Mouse (Mus musculus) kidney, postnatal 25 days (tissue): Measurements from ENCODE around the gene Ctcfl.
A peak's percentile ranks its signal among the peaks of the same experiment; 100 is the strongest.

Experiments used
- DNase-seq, 2 experiments: peaks; one replicate each; pipeline ENCODE4 v3.0.0; 2021; ENCODE audit warnings: mixed read lengths in 2 of 2

Gene Ctcfl

GRCm38 (mm10) chr2:173119023-173119944 is at the start of gene Ctcfl:
TSS of gene Ctcfl (minus strand) at chr2:173119525.
- DNase-seq, result no peak

- DNase-seq, result peak in 1 of 2 experiments; percentile 46
Measured at GRCm38 (mm10) chr2:173168411-173168851, 49.1 kb upstream of the Ctcfl start.

GRCm38 (mm10) chr2:173165357-173165756 is 46.0 kb upstream of the Ctcfl start:
- DNase-seq, result no peak

- peak; percentile 61 to 87 for DNase-seq
Measured at GRCm38 (mm10) chr2:173164946-173165345, 45.6 kb upstream of the Ctcfl start.

GRCm38 (mm10) chr2:173164358-173164757 is 45.0 kb upstream of the Ctcfl start:
- DNase-seq, result peak; percentile 78 to 87

GRCm38 (mm10) chr2:173163380-173163779 is 44.1 kb upstream of the Ctcfl start:
- peak; percentile 61 to 91 for DNase-seq

GRCm38 (mm10) chr2:173159354-173160311 is 40.3 kb upstream of the Ctcfl start:
- peak; percentile 78 to 95 for DNase-seq

GRCm38 (mm10) chr2:173158390-173159055 is 39.2 kb upstream of the Ctcfl start:
- DNase-seq, result peak in 1 of 2 experiments; percentile 64

- no peak for DNase-seq
Measured at GRCm38 (mm10) chr2:173157871-173158270, 38.5 kb upstream of the Ctcfl start.

- peak in 1 of 2 experiments; percentile 29 for DNase-seq
Measured at GRCm38 (mm10) chr2:173157376-173157775, 38.1 kb upstream of the Ctcfl start.

- DNase-seq, result no peak
Measured at GRCm38 (mm10) chr2:173156923-173157322, 37.6 kb upstream of the Ctcfl start.

GRCm38 (mm10) chr2:173155907-173156306 is 36.6 kb upstream of the Ctcfl start:
- DNase-seq, result peak in 1 of 2 experiments; percentile 57

GRCm38 (mm10) chr2:173154962-173155361 is 35.6 kb upstream of the Ctcfl start:
- no peak for DNase-seq

GRCm38 (mm10) chr2:173154513-173154912 is 35.2 kb upstream of the Ctcfl start:
- no peak for DNase-seq

- DNase-seq, result no peak
Measured at GRCm38 (mm10) chr2:173153266-173153665, 33.9 kb upstream of the Ctcfl start.

GRCm38 (mm10) chr2:173152436-173153151 is 33.3 kb upstream of the Ctcfl start, which contains the start of gene Pck1:
TSS of gene Pck1 (plus strand) at chr2:173153048.
- DNase-seq, result peak; percentile 88 to 96

- no peak for DNase-seq
Measured at GRCm38 (mm10) chr2:173151784-173152284, 32.5 kb upstream of the Ctcfl start.

GRCm38 (mm10) chr2:173151352-173151751 is 32.0 kb upstream of the Ctcfl start:
- DNase-seq, result no peak

- no peak for DNase-seq
Measured at GRCm38 (mm10) chr2:173148001-173148400, 28.7 kb upstream of the Ctcfl start.

- no peak for DNase-seq
Measured at GRCm38 (mm10) chr2:173146728-173147127, 27.4 kb upstream of the Ctcfl start.

GRCm38 (mm10) chr2:173145808-173146207 is 26.5 kb upstream of the Ctcfl start:
- DNase-seq, result no peak
